Mouse (Mus musculus): Measurements from ENCODE around the gene Nek2. TPM values are rescaled to one million over a fixed set of nuclear protein-coding genes. Genes with fewer than 3 reads are reported as not detected.

The Nek2 gene
- polyA plus RNA-seq, 1 experiment from 2014 or later = 6.8 TPM

GRCm38 (mm10) chr1:191818145-191818631 lies 3.1 kb upstream of the Nek2 start:
- H3K4me1 ChIP-seq = peaks cover 14% of the 10 kb centered on the region
- no peak overlapping the region for H3K4me2 ChIP-seq
- ATAC-seq (replicated peaks) = no peak

GRCm38 (mm10) chr1:191819026-191819425 lies 2.2 kb upstream of the Nek2 start:
- peaks cover 14% of the 10 kb centered on the region for H3K4me1 ChIP-seq
- H3K36me3 ChIP-seq (replicated peaks) = no peaks in the 10 kb centered on the region
- H3K9me3 ChIP-seq = no peaks in the 10 kb centered on the region

More at GRCm38 (mm10) chr1:191818145-191818631, 3.1 kb upstream of the Nek2 start:
- WGBS = 41% methylated on average over 6 of the region's 6 CpGs
- no peaks in the 10 kb centered on the region for H3K9me3 ChIP-seq
- no peaks in the 10 kb centered on the region for H3K36me3 ChIP-seq (replicated peaks)
- no peak overlapping the region for H3K9ac ChIP-seq
- H3K27ac ChIP-seq = no peak overlapping the region
- no peaks in the 10 kb centered on the region for H3K27me3 ChIP-seq (replicated peaks)
- H3K4me3 ChIP-seq = no peak overlapping the region

GRCm38 (mm10) chr1:191820951-191821325 lies 306 bp upstream of the Nek2 start:
- peak overlapping the region; percentile 93 for H3K4me2 ChIP-seq
- peak overlapping the region; percentile 25; the same call in 1 of the 2 replicates for H3K27ac ChIP-seq
- peaks cover 14% of the 10 kb centered on the region for H3K4me1 ChIP-seq
- H3K4me3 ChIP-seq = peak overlapping the region; percentile 77
- H3K9me3 ChIP-seq = no peaks in the 10 kb centered on the region
- WGBS = 3% methylated on average over 15 of the region's 15 CpGs
- ATAC-seq (replicated peaks) = peak; percentile 67
- no peaks in the 10 kb centered on the region for H3K36me3 ChIP-seq (replicated peaks)
- no peaks in the 10 kb centered on the region for H3K27me3 ChIP-seq (replicated peaks)
- peak overlapping the region; percentile 48 for H3K9ac ChIP-seq

More at GRCm38 (mm10) chr1:191819026-191819425, 2.2 kb upstream of the Nek2 start:
- ATAC-seq (replicated peaks) = no peak
- Histone ChIP-seq H3K9ac (no peak overlapping the region), H3K27ac (no peak overlapping the region), H3K4me2 (no peak overlapping the region), H3K27me3 (replicated peaks) (no peaks in the 10 kb centered on the region), H3K4me3 (no peak overlapping the region)

- WGBS = 93% methylated on average over 3 of the region's 3 CpGs
- Histone ChIP-seq H3K4me1 (no peaks in the 10 kb centered on the region), H3K27me3 (replicated peaks) (no peaks in the 10 kb centered on the region), H3K36me3 (replicated peaks) (no peaks in the 10 kb centered on the region), H3K4me2 (no peak overlapping the region), H3K4me3 (no peak overlapping the region), H3K27ac (no peak overlapping the region), H3K9ac (no peak overlapping the region), H3K9me3 (no peaks in the 10 kb centered on the region)
- no peak for ATAC-seq (replicated peaks)
These were observed 7.9 kb downstream of the Nek2 start for GRCm38 (mm10) chr1:191829124-191829523.

- Histone ChIP-seq H3K4me1 (peaks cover 6% of the 10 kb centered on the region; the same call in 1 of the 2 replicates), H3K27me3 (replicated peaks) (no peaks in the 10 kb centered on the region)
These were observed 12.2 kb downstream of the Nek2 start for GRCm38 (mm10) chr1:191833396-191833795.

GRCm38 (mm10) chr1:191834825-191835224 lies 13.6 kb downstream of the Nek2 start:
- Histone ChIP-seq H3K27me3 (replicated peaks) (no peaks in the 10 kb centered on the region), H3K27ac (no peak overlapping the region), H3K36me3 (replicated peaks) (no peaks in the 10 kb centered on the region), H3K9me3 (no peaks in the 10 kb centered on the region), H3K9ac (no peak overlapping the region), H3K4me1 (peaks cover 6% of the 10 kb centered on the region; the same call in 1 of the 2 replicates), H3K4me2 (no peak overlapping the region), H3K4me3 (no peak overlapping the region)
- WGBS = 17% methylated on average over 19 of the region's 19 CpGs
- ATAC-seq (replicated peaks) = peak; percentile 71

More at GRCm38 (mm10) chr1:191833396-191833795, 12.2 kb downstream of the Nek2 start:
- 94% methylated on average over 6 of the region's 6 CpGs for WGBS
- Histone ChIP-seq H3K27ac (no peak overlapping the region), H3K9ac (no peak overlapping the region), H3K4me2 (no peak overlapping the region), H3K9me3 (no peaks in the 10 kb centered on the region), H3K36me3 (replicated peaks) (no peaks in the 10 kb centered on the region), H3K4me3 (no peak overlapping the region)
- ATAC-seq (replicated peaks) = no peak

- 60% methylated on average over 5 of the region's 5 CpGs for WGBS
- Histone ChIP-seq H3K9me3 (no peaks in the 10 kb centered on the region), H3K4me2 (no peak overlapping the region)
These were observed 15.2 kb downstream of the Nek2 start for GRCm38 (mm10) chr1:191836318-191836985.

GRCm38 (mm10) chr1:191837691-191838090 lies 16.4 kb downstream of the Nek2 start:
- Histone ChIP-seq H3K27me3 (replicated peaks) (no peaks in the 10 kb centered on the region), H3K27ac (no peak overlapping the region), H3K9me3 (no peaks in the 10 kb centered on the region), H3K4me2 (no peak overlapping the region), H3K4me1 (peaks cover 6% of the 10 kb centered on the region; the same call in 1 of the 2 replicates), H3K36me3 (replicated peaks) (no peaks in the 10 kb centered on the region), H3K9ac (no peak overlapping the region), H3K4me3 (no peak overlapping the region)
- no peak for ATAC-seq (replicated peaks)
- 85% methylated on average over 3 of the region's 3 CpGs for WGBS

More at GRCm38 (mm10) chr1:191836318-191836985, 15.2 kb downstream of the Nek2 start:
- Histone ChIP-seq H3K27ac (no peak overlapping the region), H3K4me3 (no peak overlapping the region), H3K9ac (no peak overlapping the region), H3K36me3 (replicated peaks) (no peaks in the 10 kb centered on the region), H3K4me1 (peaks cover 6% of the 10 kb centered on the region; the same call in 1 of the 2 replicates), H3K27me3 (replicated peaks) (no peaks in the 10 kb centered on the region)
- no peak for ATAC-seq (replicated peaks)

- 49% methylated on average over 17 of the region's 17 CpGs for WGBS
- H3K27ac ChIP-seq = no peak overlapping the region
- no peak for ATAC-seq (replicated peaks)
These were observed 17.9 kb downstream of the Nek2 start for GRCm38 (mm10) chr1:191838994-191839741.

GRCm38 (mm10) chr1:191840774-191841565 lies 19.7 kb downstream of the Nek2 start:
- H3K27ac ChIP-seq = no peak overlapping the region
- H3K4me2 ChIP-seq = no peak overlapping the region
- H3K9me3 ChIP-seq = no peaks in the 10 kb centered on the region
- H3K4me3 ChIP-seq = no peak overlapping the region
- 86% methylated on average over 11 of the region's 11 CpGs for WGBS
- no peaks in the 10 kb centered on the region for H3K27me3 ChIP-seq (replicated peaks)
- H3K4me1 ChIP-seq = no peaks in the 10 kb centered on the region
- no peak for ATAC-seq (replicated peaks)
- H3K36me3 ChIP-seq (replicated peaks) = no peaks in the 10 kb centered on the region
- H3K9ac ChIP-seq = no peak overlapping the region

More at GRCm38 (mm10) chr1:191838994-191839741, 17.9 kb downstream of the Nek2 start:
- no peak overlapping the region for H3K4me3 ChIP-seq
- no peaks in the 10 kb centered on the region for H3K9me3 ChIP-seq
- H3K36me3 ChIP-seq (replicated peaks) = no peaks in the 10 kb centered on the region
- peaks cover 6% of the 10 kb centered on the region; the same call in 1 of the 2 replicates for H3K4me1 ChIP-seq
- no peak overlapping the region for H3K9ac ChIP-seq
- H3K4me2 ChIP-seq = no peak overlapping the region
- no peaks in the 10 kb centered on the region for H3K27me3 ChIP-seq (replicated peaks)

- H3K27ac ChIP-seq = no peak overlapping the region
- H3K27me3 ChIP-seq (replicated peaks) = no peaks in the 10 kb centered on the region
- no peaks in the 10 kb centered on the region for H3K36me3 ChIP-seq (replicated peaks)
- 89% methylated on average over 12 of the region's 12 CpGs for WGBS
- no peak overlapping the region for H3K4me2 ChIP-seq
- no peak overlapping the region for H3K4me3 ChIP-seq
- H3K9me3 ChIP-seq = no peaks in the 10 kb centered on the region
- no peak overlapping the region for H3K9ac ChIP-seq
- ATAC-seq (replicated peaks) = no peak
- no peaks in the 10 kb centered on the region for H3K4me1 ChIP-seq
These were observed 21.0 kb downstream of the Nek2 start for GRCm38 (mm10) chr1:191842247-191842646.

GRCm38 (mm10) chr1:191846667-191847066 lies 25.4 kb downstream of the Nek2 start:
- H3K9ac ChIP-seq = no peak overlapping the region
- ATAC-seq (replicated peaks) = no peak
- no peaks in the 10 kb centered on the region for H3K4me1 ChIP-seq
- no peaks in the 10 kb centered on the region for H3K36me3 ChIP-seq (replicated peaks)
- H3K27ac ChIP-seq = no peak overlapping the region
- H3K4me2 ChIP-seq = no peak overlapping the region
- H3K9me3 ChIP-seq = no peaks in the 10 kb centered on the region
- H3K27me3 ChIP-seq (replicated peaks) = no peaks in the 10 kb centered on the region
- 82% methylated on average over 5 of the region's 5 CpGs for WGBS
- H3K4me3 ChIP-seq = no peak overlapping the region

Data from midbrain, embryonic 15.5 days (tissue).